Mouse (Mus musculus) lung, embryonic 15.5 days (tissue): Measurements from ENCODE around the gene Mbl1. TPM values are rescaled to one million over a fixed set of nuclear protein-coding genes. Genes with fewer than 3 reads are reported as not detected.

Source experiments
- ATAC-seq: fragments of 200-750 bp; cut with Nextera tagmentation; 2 replicates; pipeline ENCODE4 v1.8.0; 2017; ENCODE audit warnings: moderate number of reproducible peaks, borderline replicate concordance; ENCODE audit not compliant: low FRiP score, low TSS enrichment; ENCODE audit errors: extremely low read depth
- H3K27ac ChIP-seq: fragments of 300-500 bp; sonication (generic); 2 replicates; pipeline ENCODE4 v1.5.1; 2015; ENCODE audit warnings: moderate library complexity, mild to moderate bottlenecking, inconsistent platforms
- H3K27me3 ChIP-seq: fragments of 300-500 bp; sonication (generic); 2 replicates; pipeline ENCODE4 v1.6.1; 2015; ENCODE audit warnings: inconsistent platforms
- H3K36me3 ChIP-seq: fragments of 300-500 bp; sonication (generic); 2 replicates; pipeline ENCODE4 v1.6.1; 2015; ENCODE audit warnings: inconsistent platforms
- H3K4me1 ChIP-seq: fragments of 300-500 bp; sonication (generic); 2 replicates; pipeline ENCODE4 v1.6.1; 2015; ENCODE audit warnings: inconsistent platforms
- H3K4me2 ChIP-seq: fragments of 300-500 bp; sonication (generic); 2 replicates; pipeline ENCODE4 v1.6.1; 2015; ENCODE audit warnings: inconsistent platforms, mild to moderate bottlenecking, moderate library complexity
- H3K4me3 ChIP-seq: fragments of 300-500 bp; sonication (generic); 2 replicates; pipeline ENCODE4 v1.5.1; 2015; ENCODE audit warnings: mild to moderate bottlenecking, inconsistent platforms
- H3K9ac ChIP-seq: fragments of 300-500 bp; sonication (generic); 2 replicates; pipeline ENCODE4 v1.6.1; 2015; ENCODE audit warnings: inconsistent platforms
- H3K9me3 ChIP-seq: fragments of 300-500 bp; sonication (generic); 2 replicates; pipeline ENCODE4 v1.6.1; 2016; ENCODE audit warnings: inconsistent platforms
- WGBS: fragments of 180-500 bp; shearing (Covaris S2); methylation state at CpG from one replicate; pipeline ENCODE4 v1.1.7; 2015; 5-methylcytosine and 5-hydroxymethylcytosine counted together
- polyA plus RNA-seq: library from polyadenylated mRNA; unstranded; fragments of >200 nt; fragmentation: Nextera tagmentation; extraction: Ambion mirVana; gene quantifications from 2 replicates; pipeline ENCODE4 v1.2.1, GENCODE M21; 2015

Mbl1 gene
- polyA plus RNA-seq, 1 experiment from 2014 or later = 0.31 TPM

GRCm38 (mm10) chr14:41146035-41146434 lies 5.2 kb upstream of the Mbl1 start:
- ATAC-seq = peak; percentile 69; the same call in 1 of the 2 replicates
- Histone ChIP-seq H3K4me2 (no peak overlapping the region), H3K36me3 (no peaks in the 10 kb centered on the region), H3K9me3 (no peaks in the 10 kb centered on the region), H3K9ac (no peak overlapping the region), H3K4me1 (no peaks in the 10 kb centered on the region), H3K4me3 (no peak overlapping the region), H3K27ac (0 out of 2 replicates have a peak overlapping the region, but pooled peaks have one; percentile 1), H3K27me3 (no peaks in the 10 kb centered on the region)
- 48% methylated on average over 6 of the region's 6 CpGs for WGBS

- 48% methylated on average over 3 of the region's 3 CpGs for WGBS
- Histone ChIP-seq H3K4me1 (no peaks in the 10 kb centered on the region; the same call in 1 of the 2 replicates), H3K9me3 (no peaks in the 10 kb centered on the region)
Observed at GRCm38 (mm10) chr14:41146922-41147321, 4.3 kb upstream of the Mbl1 start.

GRCm38 (mm10) chr14:41147356-41147755 lies 3.9 kb upstream of the Mbl1 start:
- Histone ChIP-seq H3K27me3 (no peaks in the 10 kb centered on the region), H3K4me2 (no peak overlapping the region), H3K4me3 (no peak overlapping the region), H3K9me3 (no peaks in the 10 kb centered on the region), H3K36me3 (no peaks in the 10 kb centered on the region), H3K27ac (peak overlapping the region; percentile 74), H3K9ac (no peak overlapping the region), H3K4me1 (no peaks in the 10 kb centered on the region; the same call in 1 of the 2 replicates)
- 0 out of 2 replicates have a peak, but pooled peaks have one; percentile 25 for ATAC-seq
- 47% methylated on average over 2 of the region's 2 CpGs for WGBS

More at GRCm38 (mm10) chr14:41146922-41147321, 4.3 kb upstream of the Mbl1 start:
- no peak overlapping the region for H3K9ac ChIP-seq
- ATAC-seq = 0 out of 2 replicates have a peak, but pooled peaks have one; percentile 39
- H3K27me3 ChIP-seq = no peaks in the 10 kb centered on the region
- H3K4me3 ChIP-seq = no peak overlapping the region
- H3K36me3 ChIP-seq = no peaks in the 10 kb centered on the region
- H3K4me2 ChIP-seq = no peak overlapping the region
- H3K27ac ChIP-seq = peak overlapping the region; percentile 74

- no peak overlapping the region for H3K4me2 ChIP-seq
- WGBS = 59% methylated on average over 4 of the region's 4 CpGs
- no peak overlapping the region for H3K9ac ChIP-seq
- H3K9me3 ChIP-seq = no peaks in the 10 kb centered on the region
- H3K36me3 ChIP-seq = no peaks in the 10 kb centered on the region
- H3K27me3 ChIP-seq = no peaks in the 10 kb centered on the region
- H3K27ac ChIP-seq = peak overlapping the region; percentile 35; the same call in 1 of the 2 replicates
- ATAC-seq = no peak; the same call in 1 of the 2 replicates
- no peak overlapping the region for H3K4me3 ChIP-seq
- no peaks in the 10 kb centered on the region for H3K4me1 ChIP-seq
Observed at GRCm38 (mm10) chr14:41160076-41160475, 8.8 kb downstream of the Mbl1 start.

- H3K4me2 ChIP-seq = no peak overlapping the region
- ATAC-seq = no peak
Observed at GRCm38 (mm10) chr14:41160743-41161142, 9.5 kb downstream of the Mbl1 start.

GRCm38 (mm10) chr14:41162663-41163062 lies 11.4 kb downstream of the Mbl1 start:
- H3K9me3 ChIP-seq = no peaks in the 10 kb centered on the region
- H3K4me2 ChIP-seq = no peak overlapping the region
- no peak overlapping the region for H3K9ac ChIP-seq
- no peak overlapping the region for H3K4me3 ChIP-seq
- no peaks in the 10 kb centered on the region for H3K4me1 ChIP-seq
- no peaks in the 10 kb centered on the region for H3K27me3 ChIP-seq
- no peak for ATAC-seq
- no peaks in the 10 kb centered on the region for H3K36me3 ChIP-seq
- WGBS = 13% methylated on average over 2 of the region's 2 CpGs
- H3K27ac ChIP-seq = no peak overlapping the region

More at GRCm38 (mm10) chr14:41160743-41161142, 9.5 kb downstream of the Mbl1 start:
- no peak overlapping the region for H3K9ac ChIP-seq
- WGBS = 19% methylated on average over 1 of the region's 1 CpGs
- H3K4me3 ChIP-seq = no peak overlapping the region
- H3K27ac ChIP-seq = no peak overlapping the region
- H3K4me1 ChIP-seq = no peaks in the 10 kb centered on the region
- no peaks in the 10 kb centered on the region for H3K27me3 ChIP-seq
- no peaks in the 10 kb centered on the region for H3K36me3 ChIP-seq
- H3K9me3 ChIP-seq = no peaks in the 10 kb centered on the region

DNA sequence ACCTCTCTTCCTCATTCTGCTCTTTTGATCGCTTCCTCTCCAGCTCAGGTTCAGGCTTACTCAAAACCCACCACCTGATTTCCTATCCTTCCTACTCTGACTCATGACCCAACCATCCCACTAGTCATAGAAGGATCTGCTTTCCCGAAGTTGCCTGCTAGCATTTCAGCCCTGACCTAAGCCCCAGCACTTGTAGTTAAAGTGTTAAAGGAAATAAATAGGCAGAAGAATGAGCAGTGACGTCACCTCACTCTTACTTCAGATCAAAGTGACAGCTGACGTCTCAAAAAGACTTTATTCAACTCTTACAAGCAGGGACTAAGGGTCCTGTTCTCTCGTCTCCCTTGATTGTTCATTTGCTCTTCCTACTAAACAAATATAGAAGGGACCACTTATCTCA lies 16.0 kb downstream of the Mbl1 start:
- WGBS = 30% methylated on average over 5 of the region's 5 CpGs
- Histone ChIP-seq H3K36me3 (no peaks in the 10 kb centered on the region), H3K4me2 (no peak overlapping the region), H3K27me3 (no peaks in the 10 kb centered on the region), H3K4me3 (no peak overlapping the region), H3K4me1 (no peaks in the 10 kb centered on the region), H3K27ac (no peak overlapping the region), H3K9me3 (no peaks in the 10 kb centered on the region), H3K9ac (no peak overlapping the region)
- ATAC-seq = no peak

DNA sequence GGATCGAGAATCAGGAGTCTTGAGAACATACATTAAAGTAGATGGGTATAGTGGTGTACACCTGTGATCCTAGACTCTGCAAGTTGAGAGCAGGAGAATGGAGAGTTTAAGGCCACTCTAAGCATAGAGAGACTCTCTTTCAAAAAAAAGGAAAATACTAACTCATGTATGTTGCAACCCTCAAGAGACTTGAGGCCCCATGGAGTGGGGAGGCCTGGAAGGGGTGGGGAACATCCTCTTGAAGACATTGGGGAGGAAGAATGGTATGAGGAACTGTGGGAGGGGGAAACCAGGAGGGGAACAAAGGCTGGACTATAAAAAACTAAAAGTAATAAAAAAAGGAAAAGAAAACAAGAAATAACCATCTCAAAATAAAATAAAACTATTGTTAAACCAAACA lies 17.3 kb downstream of the Mbl1 start:
- H3K36me3 ChIP-seq = no peaks in the 10 kb centered on the region
- 88% methylated on average over 1 of the region's 1 CpGs for WGBS
- H3K9me3 ChIP-seq = no peaks in the 10 kb centered on the region
- H3K9ac ChIP-seq = no peak overlapping the region
- no peak overlapping the region for H3K27ac ChIP-seq
- no peaks in the 10 kb centered on the region for H3K27me3 ChIP-seq
- no peaks in the 10 kb centered on the region for H3K4me1 ChIP-seq
- ATAC-seq = no peak
- no peak overlapping the region for H3K4me2 ChIP-seq
- H3K4me3 ChIP-seq = no peak overlapping the region

DNA sequence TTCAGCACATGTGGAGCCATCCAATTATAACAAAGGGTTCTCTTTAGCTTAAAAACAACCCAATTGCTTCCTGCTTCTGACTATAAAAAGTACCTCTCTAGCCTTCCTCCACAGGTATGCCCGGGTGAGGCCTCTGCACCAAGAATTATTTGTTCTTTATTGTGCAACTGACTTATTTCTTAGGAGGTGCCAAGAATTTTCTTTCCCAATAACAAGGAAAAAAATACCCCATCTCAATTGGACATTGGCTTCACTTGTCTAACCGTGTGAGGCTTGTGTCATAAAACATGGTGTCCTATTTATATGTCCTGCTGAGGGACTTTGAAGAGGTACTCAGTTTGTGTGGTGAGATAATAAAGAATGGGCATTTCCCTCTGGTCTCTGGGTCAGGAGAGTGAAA lies 19.3 kb downstream of the Mbl1 start:
- Histone ChIP-seq H3K27ac (no peak overlapping the region), H3K9me3 (no peaks in the 10 kb centered on the region), H3K4me2 (no peak overlapping the region), H3K36me3 (no peaks in the 10 kb centered on the region), H3K9ac (no peak overlapping the region), H3K4me3 (no peak overlapping the region), H3K27me3 (no peaks in the 10 kb centered on the region), H3K4me1 (no peaks in the 10 kb centered on the region)
- no peak for ATAC-seq
- 56% methylated on average over 2 of the region's 2 CpGs for WGBS

DNA sequence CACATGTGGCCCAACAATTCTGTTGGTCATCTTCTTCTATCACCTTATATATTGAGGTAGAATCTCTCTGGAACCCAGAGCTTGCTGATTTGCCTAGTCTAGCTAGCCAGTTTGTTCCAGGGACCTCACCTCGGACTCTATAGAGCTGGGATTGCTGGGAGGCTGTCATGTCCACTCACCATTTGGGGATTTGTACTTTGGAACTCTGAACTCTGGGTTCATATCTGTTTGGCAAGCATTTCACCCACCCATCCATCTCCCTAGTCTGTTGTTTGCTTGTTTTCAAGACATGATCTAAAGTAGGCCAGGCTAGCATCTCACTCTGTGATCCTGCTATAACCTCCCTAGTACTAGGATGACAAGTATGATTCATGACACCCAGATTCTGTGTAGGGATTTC lies 23.5 kb downstream of the Mbl1 start:
- Histone ChIP-seq H3K36me3 (no peaks in the 10 kb centered on the region), H3K9ac (no peak overlapping the region), H3K27me3 (no peaks in the 10 kb centered on the region), H3K27ac (no peak overlapping the region), H3K9me3 (no peaks in the 10 kb centered on the region), H3K4me3 (no peak overlapping the region), H3K4me2 (no peak overlapping the region), H3K4me1 (no peaks in the 10 kb centered on the region)
- ATAC-seq = no peak
- 41% methylated on average over 1 of the region's 1 CpGs for WGBS

- H3K4me2 ChIP-seq = no peak within 1 kb of the TSS
- no peaks in the 10 kb centered on the region for H3K9me3 ChIP-seq
- H3K27ac ChIP-seq = no peak within 1 kb of the TSS
- no peaks in the 10 kb centered on the region for H3K4me1 ChIP-seq
- no peaks in the 10 kb centered on the region for H3K27me3 ChIP-seq
- no peak for ATAC-seq
- H3K4me3 ChIP-seq = no peak within 1 kb of the TSS
- 68% methylated on average over 4 of the region's 4 CpGs for WGBS
- H3K9ac ChIP-seq = no peak within 1 kb of the TSS
- no peaks in the 10 kb centered on the region for H3K36me3 ChIP-seq
Observed at GRCm38 (mm10) chr14:41185059-41185821, 34.0 kb downstream of the Mbl1 start, which contains the start of gene Sftpd. Gene Sftpd, minus strand, starts transcription at chr14:41185149.

GRCm38 (mm10) chr14:41189496-41189895 lies 38.2 kb downstream of the Mbl1 start:
- H3K27me3 ChIP-seq = no peaks in the 10 kb centered on the region
- no peak overlapping the region for H3K27ac ChIP-seq
- H3K9ac ChIP-seq = no peak overlapping the region
- H3K36me3 ChIP-seq = no peaks in the 10 kb centered on the region
- no peaks in the 10 kb centered on the region for H3K4me1 ChIP-seq
- H3K4me3 ChIP-seq = no peak overlapping the region
- H3K9me3 ChIP-seq = no peaks in the 10 kb centered on the region
- WGBS = 81% methylated on average over 2 of the region's 2 CpGs
- no peak for ATAC-seq
- H3K4me2 ChIP-seq = no peak overlapping the region
